Mouse (Mus musculus) kidney, embryonic 14.5 days (tissue): ENCODE measurements around the gene Bahcc1. TPM values are rescaled to one million over a fixed set of nuclear protein-coding genes. Genes with fewer than 3 reads are reported as not detected.

ENCODE experiments used
- ATAC-seq: fragments of 200-750 bp; cut with Nextera tagmentation; 2 replicates; pipeline ENCODE4 v1.8.0; 2017; ENCODE audit warnings: moderate number of reproducible peaks, mild to moderate bottlenecking, moderate TSS enrichment, moderate library complexity; ENCODE audit not compliant: low FRiP score, low TSS enrichment
- H3K27ac ChIP-seq: fragments of 300-500 bp; sonication (generic); 2 replicates; pipeline ENCODE4 v1.5.1; 2014; ENCODE audit warnings: low read depth, mild to moderate bottlenecking, low read length, moderate library complexity, mixed read lengths
- H3K27me3 ChIP-seq: fragments of 300-500 bp; sonication (generic); 2 replicates; pipeline ENCODE4 v1.6.1; 2014; ENCODE audit warnings: mild to moderate bottlenecking, low read length; ENCODE audit not compliant: control insufficient read depth, insufficient read depth
- H3K36me3 ChIP-seq: fragments of 300-500 bp; sonication (generic); 2 replicates; pipeline ENCODE4 v1.6.1; 2014; ENCODE audit warnings: low read length, mixed read lengths; ENCODE audit not compliant: control insufficient read depth, insufficient read depth
- H3K4me1 ChIP-seq: fragments of 300-500 bp; sonication (generic); 2 replicates; pipeline ENCODE4 v1.6.1; 2014; ENCODE audit warnings: low read length, mixed read lengths; ENCODE audit not compliant: control insufficient read depth, insufficient read depth
- H3K4me2 ChIP-seq: fragments of 300-500 bp; sonication (generic); replicated peaks from 2 replicates; pipeline ENCODE4 v1.6.1; 2014; ENCODE audit warnings: low read depth, mild to moderate bottlenecking, low read length
- H3K4me3 ChIP-seq: fragments of 300-500 bp; sonication (generic); 2 replicates; pipeline ENCODE4 v1.5.1; 2014; ENCODE audit warnings: mild to moderate bottlenecking, low read length
- H3K9ac ChIP-seq: fragments of 300-500 bp; sonication (generic); 2 replicates; pipeline ENCODE4 v1.6.1; 2014; ENCODE audit warnings: low read depth, mild to moderate bottlenecking, low read length, moderate library complexity
- H3K9me3 ChIP-seq: fragments of 300-500 bp; sonication (generic); 2 replicates; pipeline ENCODE4 v1.6.1; 2016; ENCODE audit warnings: low read length; ENCODE audit not compliant: control insufficient read depth
- WGBS: fragments of 180-500 bp; shearing (Covaris S2); extraction: QIAGEN DNeasy Blood & Tissue Kit; methylation state at CpG from one replicate; pipeline ENCODE4 v1.1.7; 2014; 5-methylcytosine and 5-hydroxymethylcytosine counted together
- polyA plus RNA-seq: library from polyadenylated mRNA; unstranded; fragments of >200 nt; fragmentation: Nextera tagmentation; extraction: Ambion mirVana; gene quantifications from 2 replicates; pipeline ENCODE4 v1.2.1, GENCODE M21; 2014

Bahcc1 gene
- polyA plus RNA-seq, 1 experiment from 2014 or later, result 27.2 TPM

DNA sequence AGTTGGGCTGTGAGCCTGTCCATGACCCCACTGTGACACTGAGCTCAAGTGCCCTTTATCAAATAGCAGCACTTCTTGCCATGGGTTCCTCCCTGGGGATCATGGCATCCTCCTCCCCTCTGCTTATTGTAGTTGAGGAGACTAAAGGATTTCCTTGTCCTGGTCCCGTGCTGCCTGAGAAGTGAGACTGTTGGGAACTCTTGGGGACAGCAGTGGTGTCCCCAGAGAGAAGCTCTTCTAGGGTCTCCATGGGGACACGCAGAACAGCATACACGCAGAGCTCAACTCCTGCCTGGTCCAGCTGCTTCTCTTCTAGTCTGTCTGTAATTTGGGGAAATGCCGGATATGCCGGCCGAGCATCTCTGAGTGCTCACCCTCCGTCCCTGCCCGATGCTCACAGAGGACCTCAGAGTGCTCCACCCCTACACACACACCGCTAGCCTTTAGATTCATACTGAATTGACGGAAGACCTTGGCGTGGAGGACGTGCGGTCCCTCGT lies 33.6 kb downstream of the Bahcc1 start:
- ATAC-seq, result no peak
- no peak overlapping the region for H3K4me3 ChIP-seq
- no peaks in the 10 kb centered on the region for H3K27me3 ChIP-seq
- H3K27ac ChIP-seq, result 0 out of 2 replicates have a peak overlapping the region, but pooled peaks have one; percentile 17
- 72% methylated on average over 14 of the region's 14 CpGs for WGBS
- no peaks in the 10 kb centered on the region for H3K9me3 ChIP-seq
- no peak overlapping the region for H3K9ac ChIP-seq
- H3K4me1 ChIP-seq, result peaks cover 54% of the 10 kb centered on the region
- H3K36me3 ChIP-seq, result peaks cover 22% of the 10 kb centered on the region
- no peak overlapping the region for H3K4me2 ChIP-seq

DNA sequence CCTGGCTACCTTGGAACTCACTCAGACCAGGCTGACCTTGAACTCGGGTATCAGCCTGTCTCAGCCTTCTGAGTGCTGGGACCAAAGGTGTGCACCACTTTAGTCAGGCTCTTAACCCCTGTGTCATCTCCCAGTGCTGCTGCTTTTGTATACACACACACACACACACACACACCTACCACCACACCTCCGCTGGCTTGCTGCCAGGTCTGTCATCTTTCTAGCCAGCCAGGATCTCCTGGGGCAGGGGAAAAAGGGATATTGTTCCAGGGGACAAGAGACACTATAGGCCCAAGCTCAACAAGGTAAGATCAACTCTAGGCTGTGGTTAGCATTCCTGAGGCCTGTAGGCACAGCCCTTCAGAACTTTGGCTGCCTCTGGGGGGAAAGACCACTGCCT lies 34.5 kb downstream of the Bahcc1 start:
- H3K4me3 ChIP-seq, result no peak overlapping the region
- no peak overlapping the region for H3K9ac ChIP-seq
- H3K36me3 ChIP-seq, result peaks cover 31% of the 10 kb centered on the region
- no peak for ATAC-seq
- H3K4me1 ChIP-seq, result peaks cover 44% of the 10 kb centered on the region
- no peak overlapping the region for H3K4me2 ChIP-seq
- WGBS, result 79% methylated on average over 2 of the region's 2 CpGs
- H3K27ac ChIP-seq, result no peak overlapping the region
- no peaks in the 10 kb centered on the region for H3K9me3 ChIP-seq
- H3K27me3 ChIP-seq, result no peaks in the 10 kb centered on the region

DNA sequence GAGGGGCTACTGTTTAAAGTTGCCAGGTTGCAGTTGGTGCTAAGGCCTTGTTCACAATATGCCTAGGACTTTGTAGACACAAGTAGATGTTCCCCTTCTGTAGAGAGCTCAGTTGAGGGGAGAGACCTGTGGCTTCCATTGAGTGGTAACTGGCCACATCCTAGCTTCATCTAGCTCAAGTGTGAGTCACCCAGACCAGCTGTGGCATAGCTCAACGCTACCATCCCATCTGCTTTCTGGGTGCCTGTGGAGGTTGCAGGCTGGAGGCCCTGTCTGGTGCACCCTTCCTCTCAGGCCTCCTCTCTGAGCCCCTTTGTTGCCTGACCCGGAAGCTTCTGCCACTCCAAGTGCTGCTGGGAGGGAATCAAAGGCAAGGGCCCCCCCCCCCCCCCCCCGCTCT lies 34.9 kb downstream of the Bahcc1 start:
- H3K27me3 ChIP-seq, result no peaks in the 10 kb centered on the region
- H3K4me3 ChIP-seq, result no peak overlapping the region
- ATAC-seq, result no peak
- H3K9ac ChIP-seq, result no peak overlapping the region
- 76% methylated on average over 2 of the region's 3 CpGs for WGBS
- H3K36me3 ChIP-seq, result peaks cover 35% of the 10 kb centered on the region
- no peak overlapping the region for H3K27ac ChIP-seq
- H3K9me3 ChIP-seq, result no peaks in the 10 kb centered on the region
- peaks cover 40% of the 10 kb centered on the region for H3K4me1 ChIP-seq
- no peak overlapping the region for H3K4me2 ChIP-seq

DNA sequence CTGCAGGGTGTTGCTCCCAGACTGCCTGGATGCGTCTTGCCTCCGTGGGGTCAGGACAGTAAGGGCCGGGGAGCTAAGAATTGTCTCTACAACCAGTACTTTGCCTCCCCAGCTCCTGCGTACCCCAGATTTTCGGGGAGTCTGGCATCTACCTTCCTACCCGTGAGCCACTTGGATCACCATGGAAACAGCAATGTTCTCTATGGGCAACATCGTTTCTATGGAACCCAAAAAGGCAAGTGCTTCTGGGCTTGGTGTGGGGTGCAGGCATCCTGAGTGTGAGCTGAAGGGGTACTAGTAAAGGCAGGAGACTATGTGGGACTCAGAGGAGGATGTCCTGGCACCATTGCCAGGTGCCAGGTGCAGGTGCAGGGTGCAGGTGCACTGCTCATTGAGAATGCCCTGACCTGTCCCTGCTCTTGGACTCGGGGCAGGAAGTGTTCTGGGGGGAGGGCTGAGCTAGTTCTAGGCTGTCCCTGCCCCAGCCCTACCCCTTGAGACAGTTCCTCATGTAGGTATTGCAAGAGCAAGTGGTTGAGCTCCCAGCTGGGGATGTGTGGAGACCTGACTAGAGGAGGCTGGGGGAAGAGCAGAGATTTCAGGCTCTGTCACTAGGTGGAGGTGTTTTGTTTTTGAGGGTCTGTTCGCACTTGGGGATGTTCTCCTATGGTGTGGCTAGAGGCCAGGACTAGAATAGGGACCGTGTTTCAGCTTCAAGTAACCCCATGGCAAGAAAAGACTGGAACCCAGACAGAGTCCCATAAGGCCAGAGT lies 35.6 kb downstream of the Bahcc1 start:
- no peak overlapping the region for H3K27ac ChIP-seq
- no peaks in the 10 kb centered on the region for H3K27me3 ChIP-seq
- H3K4me3 ChIP-seq, result no peak overlapping the region
- WGBS, result 88% methylated on average over 10 of the region's 10 CpGs
- peaks cover 40% of the 10 kb centered on the region for H3K36me3 ChIP-seq
- no peak for ATAC-seq
- no peak overlapping the region for H3K9ac ChIP-seq
- no peak overlapping the region for H3K4me2 ChIP-seq
- H3K9me3 ChIP-seq, result no peaks in the 10 kb centered on the region
- H3K4me1 ChIP-seq, result peaks cover 34% of the 10 kb centered on the region

DNA sequence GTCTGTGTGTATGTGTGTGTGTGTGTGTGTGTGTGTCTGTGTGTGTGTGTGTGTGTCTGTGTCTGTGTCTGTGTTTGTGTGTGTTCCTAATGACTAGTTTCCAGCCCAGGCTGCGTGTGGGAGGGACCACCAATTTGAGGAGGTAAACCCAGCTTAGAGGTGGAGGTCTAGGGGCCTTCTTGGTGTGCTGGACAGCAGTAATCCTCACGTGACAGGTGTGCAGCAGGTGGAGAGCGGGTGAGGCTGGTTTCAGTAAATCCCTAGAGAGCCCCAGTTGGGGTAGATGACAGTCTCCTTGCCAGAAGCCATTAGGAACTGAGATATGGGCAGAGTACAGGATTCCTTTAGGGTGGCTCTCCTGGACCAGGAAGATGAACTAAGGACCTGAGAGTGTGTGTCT lies 36.3 kb downstream of the Bahcc1 start:
- ATAC-seq, result no peak
- peaks cover 42% of the 10 kb centered on the region for H3K36me3 ChIP-seq
- no peaks in the 10 kb centered on the region for H3K27me3 ChIP-seq
- WGBS, result 80% methylated on average over 3 of the region's 3 CpGs
- H3K9me3 ChIP-seq, result no peaks in the 10 kb centered on the region
- H3K27ac ChIP-seq, result no peak overlapping the region
- H3K4me3 ChIP-seq, result no peak overlapping the region
- peaks cover 28% of the 10 kb centered on the region for H3K4me1 ChIP-seq
- no peak overlapping the region for H3K9ac ChIP-seq
- H3K4me2 ChIP-seq, result no peak overlapping the region

DNA sequence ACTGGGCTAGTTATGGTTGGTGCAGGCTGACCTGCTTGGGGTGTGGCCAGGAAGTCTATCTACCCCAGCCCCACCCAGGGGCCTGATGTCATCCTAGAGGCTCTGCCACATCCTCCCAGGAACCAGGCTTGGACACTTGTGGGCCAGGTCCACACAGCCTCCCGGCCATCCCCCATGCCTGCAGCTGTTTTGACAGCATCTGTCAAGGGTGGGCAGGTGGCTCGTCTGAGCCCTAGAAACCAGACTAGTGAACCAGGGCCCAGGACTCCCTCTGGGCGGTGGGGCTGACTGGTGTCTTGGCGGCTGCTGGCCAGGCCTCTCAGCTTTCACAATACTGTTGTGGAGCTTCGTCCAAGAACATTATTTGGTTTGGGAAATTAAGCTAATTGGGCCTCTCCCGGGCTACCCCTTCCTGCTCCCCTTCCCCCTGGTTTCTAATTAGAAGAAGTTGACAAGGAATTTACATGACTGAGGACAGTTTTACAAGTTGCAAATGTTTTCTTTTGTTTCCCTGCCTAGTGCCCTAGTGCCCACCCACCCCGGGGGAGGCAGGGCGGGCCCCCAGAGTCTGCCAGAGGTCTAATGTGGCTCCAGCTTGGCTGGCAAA lies 36.9 kb downstream of the Bahcc1 start:
- Histone ChIP-seq H3K4me2 (no peak overlapping the region), H3K27ac (no peak overlapping the region), H3K4me3 (no peak overlapping the region), H3K27me3 (no peaks in the 10 kb centered on the region), H3K9me3 (no peaks in the 10 kb centered on the region), H3K36me3 (peaks cover 47% of the 10 kb centered on the region), H3K4me1 (peaks cover 22% of the 10 kb centered on the region), H3K9ac (peak overlapping the region; percentile 35; the same call in 1 of the 2 replicates)
- WGBS, result 33% methylated on average over 8 of the region's 8 CpGs
- ATAC-seq, result peak; percentile 25; the same call in 1 of the 2 replicates

DNA sequence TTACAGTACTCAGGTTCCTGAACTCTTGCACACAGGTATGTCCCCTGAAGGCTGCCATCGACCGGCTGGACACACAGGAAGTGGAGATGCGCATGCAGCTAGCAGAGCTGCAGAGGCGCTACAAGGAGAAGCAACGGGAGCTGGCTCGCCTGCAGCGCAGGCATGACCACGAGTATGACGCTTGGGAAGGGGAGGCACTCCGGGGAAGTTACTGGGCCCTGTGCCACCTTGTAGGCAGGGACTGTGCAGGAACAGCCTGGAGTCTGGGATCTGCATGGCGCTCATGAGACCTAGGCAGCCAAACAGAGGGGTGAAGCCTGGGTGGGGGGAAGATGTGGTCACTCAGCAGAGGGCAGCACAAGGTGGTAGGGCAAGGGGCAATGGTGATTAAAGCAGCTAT lies 46.6 kb downstream of the Bahcc1 start:
- H3K4me1 ChIP-seq, result peaks cover 16% of the 10 kb centered on the region
- H3K27ac ChIP-seq, result no peak overlapping the region
- 83% methylated on average over 11 of the region's 11 CpGs for WGBS
- no peak overlapping the region for H3K4me2 ChIP-seq
- no peaks in the 10 kb centered on the region for H3K27me3 ChIP-seq
- no peaks in the 10 kb centered on the region for H3K9me3 ChIP-seq
- H3K36me3 ChIP-seq, result peaks cover 92% of the 10 kb centered on the region
- no peak overlapping the region for H3K9ac ChIP-seq
- no peak overlapping the region for H3K4me3 ChIP-seq
- ATAC-seq, result no peak

DNA sequence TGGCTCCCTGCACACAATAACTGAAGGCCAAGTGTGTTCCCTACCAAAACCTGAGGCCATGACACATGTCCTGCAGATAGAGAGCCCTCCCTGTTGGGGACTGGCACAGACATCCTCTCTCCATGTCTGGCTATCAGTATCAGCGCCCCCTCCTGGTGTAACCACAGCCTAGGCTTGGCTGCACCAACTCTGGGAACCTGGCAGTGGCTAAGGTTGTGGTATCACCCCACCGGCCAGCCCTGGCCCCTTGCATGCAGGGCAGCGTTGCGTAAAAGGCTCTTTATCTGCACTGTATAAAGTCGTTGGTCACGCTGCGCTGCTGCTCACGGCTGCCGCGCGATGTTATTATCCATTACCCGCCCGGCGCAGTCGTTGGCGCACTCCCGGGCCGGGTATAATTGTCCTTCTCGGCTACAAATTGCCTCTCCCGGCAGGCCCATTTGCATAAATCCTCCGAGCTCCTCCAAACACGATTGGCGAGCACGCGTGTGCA lies 47.6 kb downstream of the Bahcc1 start:
- H3K4me3 ChIP-seq, result no peak overlapping the region
- 0 out of 2 replicates have a peak overlapping the region, but pooled peaks have one; percentile 28 for H3K9ac ChIP-seq
- 43% methylated on average over 25 of the region's 25 CpGs for WGBS
- H3K27me3 ChIP-seq, result no peaks in the 10 kb centered on the region
- H3K9me3 ChIP-seq, result no peaks in the 10 kb centered on the region
- no peak overlapping the region for H3K4me2 ChIP-seq
- H3K27ac ChIP-seq, result peak overlapping the region; percentile 11; the same call in 1 of the 2 replicates
- peak; percentile 36 for ATAC-seq
- H3K36me3 ChIP-seq, result peaks cover 92% of the 10 kb centered on the region
- H3K4me1 ChIP-seq, result peaks cover 16% of the 10 kb centered on the region

DNA sequence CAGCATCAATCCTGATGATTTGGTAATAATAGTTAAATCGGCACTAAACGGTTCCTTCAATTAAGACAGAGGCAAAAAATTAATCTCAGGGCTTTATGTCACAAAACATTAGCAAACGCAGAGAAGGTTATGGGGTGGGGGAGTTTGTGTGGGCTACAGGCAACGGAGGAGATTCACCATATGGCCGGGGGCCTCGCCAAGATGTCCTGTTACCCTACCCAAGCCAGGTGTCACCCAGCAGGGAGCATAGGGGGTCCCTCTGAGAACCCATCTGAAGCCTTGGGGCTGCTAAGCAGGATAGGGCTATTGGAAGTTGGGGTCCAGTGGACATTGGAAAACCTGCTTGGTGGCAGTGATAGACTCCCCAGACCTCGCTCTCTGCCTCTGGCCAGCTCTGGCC lies 48.0 kb downstream of the Bahcc1 start:
- H3K27me3 ChIP-seq, result no peaks in the 10 kb centered on the region
- H3K36me3 ChIP-seq, result peaks cover 92% of the 10 kb centered on the region
- WGBS, result 66% methylated on average over 7 of the region's 7 CpGs
- ATAC-seq, result no peak
- H3K4me2 ChIP-seq, result no peak overlapping the region
- peaks cover 16% of the 10 kb centered on the region for H3K4me1 ChIP-seq
- H3K4me3 ChIP-seq, result no peak overlapping the region
- peak overlapping the region; percentile 20; the same call in 1 of the 2 replicates for H3K27ac ChIP-seq
- peak overlapping the region; percentile 9; the same call in 1 of the 2 replicates for H3K9ac ChIP-seq
- H3K9me3 ChIP-seq, result no peaks in the 10 kb centered on the region
